Mouse (Mus musculus): ENCODE results near the gene Zw10. TPM values are rescaled to one million over a fixed set of nuclear protein-coding genes. Genes with fewer than 3 reads are reported as not detected.

The Zw10 gene
- polyA plus RNA-seq (2017; shearing (Covaris generic)) = 58.3 TPM

DNA sequence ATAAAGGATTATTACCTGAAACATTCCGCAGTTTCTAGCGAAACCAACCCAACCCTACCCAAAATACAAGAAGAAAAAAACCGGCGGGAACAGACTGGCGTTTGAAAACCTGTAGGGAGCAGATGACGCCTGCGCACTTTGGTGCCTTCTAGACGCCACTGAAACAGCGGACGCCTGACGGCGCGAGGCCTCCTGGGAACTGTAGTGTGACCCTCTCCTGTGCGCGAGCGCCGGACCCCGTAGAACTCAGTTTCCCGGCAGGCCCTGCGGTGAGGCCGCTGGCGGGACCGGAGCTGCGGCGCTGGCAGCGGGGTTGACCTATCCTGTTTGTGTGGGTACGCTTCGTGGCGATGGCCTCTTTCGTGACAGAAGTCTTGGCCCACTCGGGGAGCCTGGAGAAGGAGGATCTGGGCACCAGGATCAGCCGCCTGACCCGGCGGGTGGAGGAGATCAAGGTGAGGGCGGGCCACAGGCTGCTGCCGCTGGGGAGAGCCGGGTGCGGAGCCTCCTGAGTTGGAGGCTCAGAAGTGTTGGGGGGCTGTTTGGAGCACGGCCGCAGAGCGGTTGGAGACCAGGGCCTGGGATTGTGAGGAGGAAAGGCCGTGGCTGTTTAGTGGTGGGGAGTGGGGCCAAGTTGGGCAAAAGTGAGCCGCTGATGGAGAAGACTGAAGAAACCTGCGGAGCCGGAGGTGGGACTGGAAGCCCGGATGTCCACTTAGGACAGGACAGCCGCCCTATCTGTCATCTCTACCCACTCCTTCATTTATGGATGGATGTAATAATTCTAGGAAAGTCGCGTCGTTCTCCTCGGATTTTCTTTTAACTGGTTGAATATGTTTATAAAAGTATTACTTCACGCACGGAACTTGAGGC is at the start of gene Zw10:
Gene Zw10 (plus strand): TSS at position 281 of the 873 bp plus-strand sequence.

DNA sequence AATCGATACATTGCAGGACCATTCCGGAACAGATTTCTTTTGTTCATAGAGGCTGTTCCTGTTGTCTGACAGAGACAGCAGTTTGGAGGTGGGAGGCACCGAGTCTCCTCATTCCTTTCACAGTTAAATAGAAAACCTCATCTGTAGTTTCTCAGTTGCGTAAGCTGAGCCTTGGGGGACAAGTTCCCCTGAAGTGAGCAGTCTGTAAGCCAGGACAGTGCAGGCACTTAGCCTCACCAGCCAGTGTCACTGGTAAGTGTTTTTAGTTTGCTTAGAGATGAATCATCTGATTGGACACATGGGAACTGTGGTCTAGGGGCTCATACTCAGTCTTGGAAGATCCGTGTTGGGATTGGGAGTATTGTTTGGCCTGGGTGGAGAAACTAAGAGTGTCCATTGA is 25.7 kb downstream of the Zw10 start, which contains the start of gene Tmprss5:
Gene Tmprss5 (plus strand): TSS at position 154 of the 400 bp plus-strand sequence.

Other genes with a start within 250 kb of the Zw10 start
- 0.12 TPM for gene Zbtb16, start 219.4 kb upstream of the Zw10 start, polyA plus RNA-seq (2017; shearing (Covaris generic))
- gene Htr3a, start 144.5 kb upstream of the Zw10 start, polyA plus RNA-seq (2017; shearing (Covaris generic)) = not detected
- gene Htr3b, start 90.6 kb upstream of the Zw10 start, polyA plus RNA-seq (2017; shearing (Covaris generic)) = not detected
- gene Usp28, start 70.2 kb upstream of the Zw10 start, polyA plus RNA-seq (2017; shearing (Covaris generic)) = 59.3 TPM
- gene Tmprss5, start 25.6 kb downstream of the Zw10 start, polyA plus RNA-seq (2017; shearing (Covaris generic)) = not detected
- gene Gm4894, start 194.9 kb downstream of the Zw10 start, polyA plus RNA-seq (2017; shearing (Covaris generic)) = not detected

Measured in inflammation-experienced regulatory T-cells, adult 16 weeks (primary cell).